Mouse (Mus musculus): ENCODE results near the gene Kcne3. TPM values are rescaled to one million over a fixed set of nuclear protein-coding genes. Genes with fewer than 3 reads are reported as not detected.

Gene Kcne3
- polyA plus RNA-seq (2014; fragmentation: Nextera tagmentation; extraction: Ambion mirVana): 6.2 and 8.0 TPM in 2 replicates

DNA sequence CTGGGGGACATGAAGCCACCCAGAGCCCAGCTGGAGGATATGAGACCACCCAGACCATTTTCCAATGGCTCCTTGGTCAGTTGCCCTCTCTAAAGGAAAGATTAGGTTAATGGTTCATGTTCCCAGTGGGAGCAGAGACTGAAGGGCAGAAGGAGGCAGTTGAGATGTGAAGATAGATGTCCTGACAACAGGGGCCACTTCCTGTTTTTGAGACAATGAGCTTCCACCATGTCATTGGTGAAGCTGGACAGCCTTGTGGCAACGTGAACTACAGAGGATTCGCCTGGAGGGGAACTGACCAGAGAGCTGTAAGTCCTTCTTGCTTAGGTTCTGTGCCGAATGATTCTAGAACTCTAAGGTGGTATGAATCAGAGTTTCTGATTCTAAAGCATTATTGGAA, at the start of gene Kcne3:
TSS of gene Kcne3 (plus strand) at position 234 of the 400 bp plus-strand sequence.
- WGBS: 73% methylated on average over 3 of the region's 3 CpGs
- H3K27me3 ChIP-seq (ENCODE audit: control insufficient read depth, insufficient read depth, low read length): peaks cover 35% of the 10 kb centered on the region
- no peak for ATAC-seq (ENCODE audit: insufficient number of reproducible peaks, insufficient read depth, low FRiP score, low read depth)

DNA sequence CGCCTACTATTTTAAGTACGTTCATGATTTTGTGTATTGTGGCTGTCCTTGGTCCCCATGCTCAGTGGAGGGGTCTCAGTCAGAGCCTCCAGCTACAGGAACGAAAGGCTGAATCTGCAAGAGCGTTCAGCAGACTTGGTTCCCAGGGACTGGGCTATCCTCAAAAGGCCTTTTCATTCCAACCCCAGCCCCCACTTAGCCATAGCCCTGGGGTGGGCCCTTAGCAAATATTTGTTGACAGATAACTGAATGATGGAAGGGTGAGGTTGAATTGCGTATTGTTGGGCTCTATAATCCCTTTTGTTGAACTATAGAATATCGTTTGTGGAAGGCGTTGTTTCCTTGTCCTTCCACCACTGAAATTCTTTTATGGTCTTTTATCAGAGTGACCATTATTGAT, 49.8 kb upstream of the Kcne3 start:
- no peaks in the 10 kb centered on the region for H3K27me3 ChIP-seq (ENCODE audit: control insufficient read depth, insufficient read depth, low read length)
- no peaks in the 10 kb centered on the region for H3K4me1 ChIP-seq (ENCODE audit: control insufficient read depth in 2 of 2, insufficient read depth in 2 of 2, low read length in 2 of 2)
- no peak overlapping the region for H3K27ac ChIP-seq (replicated peaks in 1 of 2; ENCODE audit: control insufficient read depth in 1 of 2, insufficient read depth in 1 of 2, low read depth in 2 of 2, low read length in 2 of 2)
- WGBS: 78% methylated on average over 7 of the region's 7 CpGs
- no peak overlapping the region for H3K4me3 ChIP-seq (ENCODE audit: control insufficient read depth in 1 of 2, insufficient read depth in 1 of 2, low read depth in 1 of 2, low read length in 2 of 2)
- no peaks in the 10 kb centered on the region; the same call in 1 of the 2 replicates for H3K9me3 ChIP-seq (ENCODE audit: control insufficient read depth, low read length)
- no peak overlapping the region for H3K9ac ChIP-seq (ENCODE audit: low read length)
- ATAC-seq (ENCODE audit: insufficient number of reproducible peaks, insufficient read depth, low FRiP score, low read depth): no peak
- no peak overlapping the region for H3K4me2 ChIP-seq (ENCODE audit: low read length)
- H3K36me3 ChIP-seq (ENCODE audit: control insufficient read depth, insufficient read depth, low read length): no peaks in the 10 kb centered on the region

More for the DNA sequence above, at the start of gene Kcne3:
- Histone ChIP-seq H3K9ac (ENCODE audit: low read length) (no peak within 1 kb of the TSS), H3K27ac (replicated peaks in 1 of 2; ENCODE audit: control insufficient read depth in 1 of 2, insufficient read depth in 1 of 2, low read depth in 2 of 2, low read length in 2 of 2) (no peak within 1 kb of the TSS), H3K4me1 (ENCODE audit: control insufficient read depth in 2 of 2, insufficient read depth in 2 of 2, low read length in 2 of 2) (peaks cover 0 to 4% of the 10 kb centered on the region in 2 experiments; a peak in 2 of 4 replicates), H3K4me2 (ENCODE audit: low read length) (no peak within 1 kb of the TSS), H3K4me3 (ENCODE audit: control insufficient read depth in 1 of 2, insufficient read depth in 1 of 2, low read depth in 1 of 2, low read length in 2 of 2) (no peak within 1 kb of the TSS), H3K9me3 (ENCODE audit: control insufficient read depth, low read length) (no peaks in the 10 kb centered on the region), H3K36me3 (ENCODE audit: control insufficient read depth, insufficient read depth, low read length) (no peaks in the 10 kb centered on the region)

DNA sequence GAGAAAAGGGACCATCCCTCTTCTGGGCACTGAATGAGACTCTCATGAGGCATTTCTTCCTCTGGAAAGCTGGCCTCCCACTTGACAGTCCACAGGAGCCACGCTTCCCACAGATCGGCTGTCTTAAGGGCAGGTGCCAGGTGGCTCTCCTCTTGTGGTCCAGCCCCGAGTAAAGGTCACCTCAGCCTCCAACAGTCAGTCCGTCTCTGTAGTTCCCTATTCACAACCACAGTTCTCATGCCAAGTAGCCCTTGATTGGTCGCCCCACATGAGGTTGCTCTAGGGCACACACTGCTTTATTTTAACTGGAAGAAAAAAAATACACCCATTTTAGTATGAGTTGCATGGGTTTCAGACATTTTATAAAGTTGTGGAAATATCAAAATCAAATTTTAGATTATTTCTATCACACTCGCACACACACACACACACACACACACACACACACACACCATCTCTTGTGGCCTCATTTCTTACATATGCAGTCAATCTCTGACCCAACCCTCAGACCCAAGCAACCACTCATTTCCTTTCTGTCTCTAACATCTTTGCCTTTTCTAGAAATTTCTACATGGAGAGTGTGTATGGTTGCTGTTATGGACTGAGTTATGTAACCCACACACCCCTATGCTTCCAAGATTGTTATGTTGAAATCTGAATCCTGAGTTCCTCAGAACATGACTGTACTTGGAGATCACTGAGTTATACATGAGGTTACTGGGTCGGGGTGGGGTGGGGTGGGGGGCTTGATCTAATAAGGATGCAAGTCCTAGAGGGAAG, 47.9 kb upstream of the Kcne3 start:
- Histone ChIP-seq H3K9me3 (ENCODE audit: control insufficient read depth, low read length) (no peaks in the 10 kb centered on the region; the same call in 1 of the 2 replicates), H3K36me3 (ENCODE audit: control insufficient read depth, insufficient read depth, low read length) (no peaks in the 10 kb centered on the region), H3K4me1 (ENCODE audit: control insufficient read depth in 2 of 2, insufficient read depth in 2 of 2, low read length in 2 of 2) (no peaks in the 10 kb centered on the region), H3K27ac (replicated peaks in 1 of 2; ENCODE audit: control insufficient read depth in 1 of 2, insufficient read depth in 1 of 2, low read depth in 2 of 2, low read length in 2 of 2) (no peak overlapping the region), H3K4me2 (ENCODE audit: low read length) (no peak overlapping the region), H3K4me3 (ENCODE audit: control insufficient read depth in 1 of 2, insufficient read depth in 1 of 2, low read depth in 1 of 2, low read length in 2 of 2) (no peak overlapping the region), H3K27me3 (ENCODE audit: control insufficient read depth, insufficient read depth, low read length) (no peaks in the 10 kb centered on the region), H3K9ac (ENCODE audit: low read length) (no peak overlapping the region)
- ATAC-seq (ENCODE audit: insufficient number of reproducible peaks, insufficient read depth, low FRiP score, low read depth): no peak
- WGBS: 70% methylated on average over 7 of the region's 7 CpGs

DNA sequence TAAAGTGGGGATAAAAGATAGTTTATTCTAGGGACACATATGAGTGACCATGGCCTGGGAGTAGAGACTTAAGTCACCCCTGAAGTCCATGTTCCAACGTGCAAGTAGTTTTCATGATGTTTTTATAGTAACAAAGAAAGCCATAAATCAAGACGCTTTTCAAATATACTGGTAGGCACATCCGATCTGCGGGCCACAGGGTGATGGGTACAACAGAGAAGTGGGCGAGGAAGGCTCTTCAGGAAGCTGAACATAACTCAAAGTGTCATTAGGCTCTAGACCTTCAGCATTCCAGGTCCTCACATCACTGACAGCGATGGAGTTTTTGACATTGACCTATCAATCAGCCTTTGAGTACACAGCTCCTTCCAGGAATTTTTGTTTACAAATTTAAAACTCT, 45.7 kb upstream of the Kcne3 start:
- Histone ChIP-seq H3K27me3 (ENCODE audit: control insufficient read depth, insufficient read depth, low read length) (no peaks in the 10 kb centered on the region), H3K36me3 (ENCODE audit: control insufficient read depth, insufficient read depth, low read length) (no peaks in the 10 kb centered on the region), H3K4me1 (ENCODE audit: control insufficient read depth in 2 of 2, insufficient read depth in 2 of 2, low read length in 2 of 2) (no peaks in the 10 kb centered on the region), H3K27ac (replicated peaks in 1 of 2; ENCODE audit: control insufficient read depth in 1 of 2, insufficient read depth in 1 of 2, low read depth in 2 of 2, low read length in 2 of 2) (no peak overlapping the region), H3K9me3 (ENCODE audit: control insufficient read depth, low read length) (no peaks in the 10 kb centered on the region; the same call in 1 of the 2 replicates), H3K4me3 (ENCODE audit: control insufficient read depth in 1 of 2, insufficient read depth in 1 of 2, low read depth in 1 of 2, low read length in 2 of 2) (no peak overlapping the region), H3K9ac (ENCODE audit: low read length) (no peak overlapping the region), H3K4me2 (ENCODE audit: low read length) (no peak overlapping the region)
- 70% methylated on average over 6 of the region's 6 CpGs for WGBS
- no peak for ATAC-seq (ENCODE audit: insufficient number of reproducible peaks, insufficient read depth, low FRiP score, low read depth)

DNA sequence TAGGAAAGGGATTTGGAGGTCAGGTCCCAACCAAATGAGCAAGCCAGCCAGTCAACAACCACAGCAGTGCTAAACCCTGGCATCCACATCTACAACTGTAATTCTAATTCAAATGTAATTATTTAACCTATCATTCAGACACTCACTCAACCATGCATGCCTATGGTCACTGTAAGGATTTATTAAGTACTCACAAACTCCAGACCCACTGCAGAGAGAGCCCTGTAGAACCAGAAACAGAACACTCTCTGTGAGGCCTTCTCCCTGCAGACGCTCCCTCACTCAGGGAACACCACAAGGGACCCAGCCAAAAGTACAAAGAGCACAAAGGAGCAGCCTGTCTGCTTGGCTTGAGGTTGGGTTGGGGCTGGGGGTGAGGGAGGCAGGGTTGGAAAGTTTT, 43.9 kb upstream of the Kcne3 start:
- ATAC-seq (ENCODE audit: insufficient number of reproducible peaks, insufficient read depth, low FRiP score, low read depth): no peak
- 82% methylated on average over 1 of the region's 1 CpGs for WGBS
- Histone ChIP-seq H3K27ac (replicated peaks in 1 of 2; ENCODE audit: control insufficient read depth in 1 of 2, insufficient read depth in 1 of 2, low read depth in 2 of 2, low read length in 2 of 2) (no peak overlapping the region), H3K4me2 (ENCODE audit: low read length) (no peak overlapping the region), H3K4me3 (ENCODE audit: control insufficient read depth in 1 of 2, insufficient read depth in 1 of 2, low read depth in 1 of 2, low read length in 2 of 2) (no peak overlapping the region), H3K27me3 (ENCODE audit: control insufficient read depth, insufficient read depth, low read length) (no peaks in the 10 kb centered on the region), H3K36me3 (ENCODE audit: control insufficient read depth, insufficient read depth, low read length) (no peaks in the 10 kb centered on the region), H3K4me1 (ENCODE audit: control insufficient read depth in 2 of 2, insufficient read depth in 2 of 2, low read length in 2 of 2) (no peaks in the 10 kb centered on the region; a peak in 1 of 4 replicates), H3K9me3 (ENCODE audit: control insufficient read depth, low read length) (no peaks in the 10 kb centered on the region), H3K9ac (ENCODE audit: low read length) (no peak overlapping the region)

DNA sequence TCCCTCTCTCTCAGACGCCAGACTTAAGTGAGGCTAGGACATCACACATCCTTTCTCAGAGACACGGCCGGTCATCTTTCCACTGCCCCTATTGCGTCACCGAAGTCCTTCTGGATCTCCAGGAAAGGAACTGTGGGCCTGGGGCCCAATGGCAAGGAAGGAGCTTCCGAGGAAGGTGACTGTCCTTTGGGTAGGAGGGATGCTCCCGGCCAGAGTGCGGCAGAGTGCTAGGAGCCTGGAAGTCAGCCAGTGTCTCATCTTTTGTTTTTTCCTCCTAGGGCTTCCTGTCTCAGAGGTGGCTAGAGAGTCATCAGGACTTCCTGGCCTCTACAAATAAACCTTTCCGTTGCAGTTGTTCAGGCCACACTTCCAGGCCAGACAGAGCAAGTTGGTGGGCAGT, 39.3 kb upstream of the Kcne3 start:
- no peaks in the 10 kb centered on the region for H3K36me3 ChIP-seq (ENCODE audit: control insufficient read depth, insufficient read depth, low read length)
- H3K9ac ChIP-seq (ENCODE audit: low read length): no peak overlapping the region
- peak; percentile 13; the same call in 1 of the 2 replicates for ATAC-seq (ENCODE audit: insufficient number of reproducible peaks, insufficient read depth, low FRiP score, low read depth)
- no peaks in the 10 kb centered on the region for H3K9me3 ChIP-seq (ENCODE audit: control insufficient read depth, low read length)
- H3K27ac ChIP-seq (replicated peaks in 1 of 2; ENCODE audit: control insufficient read depth in 1 of 2, insufficient read depth in 1 of 2, low read depth in 2 of 2, low read length in 2 of 2): 0 out of 4 replicates have a peak overlapping the region, but pooled peaks of 1 of the 2 experiments have one; percentile 9
- no peak overlapping the region for H3K4me3 ChIP-seq (ENCODE audit: control insufficient read depth in 1 of 2, insufficient read depth in 1 of 2, low read depth in 1 of 2, low read length in 2 of 2)
- no peaks in the 10 kb centered on the region; a peak in 1 of 4 replicates for H3K4me1 ChIP-seq (ENCODE audit: control insufficient read depth in 2 of 2, insufficient read depth in 2 of 2, low read length in 2 of 2)
- no peaks in the 10 kb centered on the region for H3K27me3 ChIP-seq (ENCODE audit: control insufficient read depth, insufficient read depth, low read length)
- no peak overlapping the region for H3K4me2 ChIP-seq (ENCODE audit: low read length)
- WGBS: 55% methylated on average over 9 of the region's 9 CpGs

DNA sequence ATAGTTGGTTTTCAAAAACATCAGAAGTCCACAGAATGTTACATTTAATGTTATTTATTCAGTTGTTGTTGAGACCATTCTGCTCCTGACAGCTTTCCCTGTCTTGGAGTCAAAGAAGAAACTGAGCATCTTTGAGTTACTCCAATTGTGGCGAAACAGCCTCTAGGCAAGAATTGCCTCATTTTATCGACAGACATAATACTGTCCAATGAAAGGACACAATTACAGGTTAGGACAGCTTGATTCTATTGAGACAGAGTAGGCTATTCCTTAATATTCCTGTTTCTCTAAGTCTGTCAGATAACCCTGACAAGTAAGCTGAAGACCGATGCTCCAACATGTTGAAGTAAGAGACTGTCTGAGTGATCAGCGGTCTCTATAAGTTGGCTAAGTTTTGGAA, 38.2 kb upstream of the Kcne3 start:
- WGBS: 91% methylated on average over 4 of the region's 4 CpGs
- Histone ChIP-seq H3K36me3 (ENCODE audit: control insufficient read depth, insufficient read depth, low read length) (no peaks in the 10 kb centered on the region), H3K9ac (ENCODE audit: low read length) (no peak overlapping the region), H3K4me2 (ENCODE audit: low read length) (no peak overlapping the region), H3K27ac (replicated peaks in 1 of 2; ENCODE audit: control insufficient read depth in 1 of 2, insufficient read depth in 1 of 2, low read depth in 2 of 2, low read length in 2 of 2) (no peak overlapping the region), H3K9me3 (ENCODE audit: control insufficient read depth, low read length) (no peaks in the 10 kb centered on the region), H3K4me1 (ENCODE audit: control insufficient read depth in 2 of 2, insufficient read depth in 2 of 2, low read length in 2 of 2) (no peaks in the 10 kb centered on the region; a peak in 1 of 4 replicates), H3K27me3 (ENCODE audit: control insufficient read depth, insufficient read depth, low read length) (no peaks in the 10 kb centered on the region), H3K4me3 (ENCODE audit: control insufficient read depth in 1 of 2, insufficient read depth in 1 of 2, low read depth in 1 of 2, low read length in 2 of 2) (no peak overlapping the region)
- no peak for ATAC-seq (ENCODE audit: insufficient number of reproducible peaks, insufficient read depth, low FRiP score, low read depth)
